Mouse (Mus musculus) midbrain, postnatal 0 days (tissue): ENCODE data around the gene Top3a. TPM values are rescaled to one million over a fixed set of nuclear protein-coding genes. Genes with fewer than 3 reads are reported as not detected.

Experiments
- ATAC-seq: fragments of 200-750 bp; cut with Nextera tagmentation; 2 replicates; pipeline ENCODE4 v1.8.0; 2017; ENCODE audit warnings: moderate number of reproducible peaks, mild to moderate bottlenecking, moderate TSS enrichment, moderate library complexity; ENCODE audit not compliant: low FRiP score
- DNase-seq: peaks from one replicate; pipeline ENCODE4 v3.0.0-alpha.2; 2015; ENCODE audit warnings: low spot score
- H3K27ac ChIP-seq: fragments of 300-500 bp; sonication (generic); 2 replicates; pipeline ENCODE4 v1.5.1; 2014; ENCODE audit warnings: low read depth, mild to moderate bottlenecking, low read length, mixed read lengths
- H3K27me3 ChIP-seq: fragments of 300-500 bp; sonication (generic); 2 replicates; pipeline ENCODE4 v1.6.1; 2014; ENCODE audit warnings: low read length, control low read depth, mixed read lengths; ENCODE audit not compliant: insufficient read depth
- H3K36me3 ChIP-seq: fragments of 300-500 bp; sonication (generic); 2 replicates; pipeline ENCODE4 v1.6.1; 2014; ENCODE audit warnings: low read length, control low read depth, mixed read lengths; ENCODE audit not compliant: insufficient read depth
- H3K4me1 ChIP-seq: fragments of 300-500 bp; sonication (generic); 2 replicates; pipeline ENCODE4 v1.6.1; 2014; ENCODE audit warnings: mild to moderate bottlenecking, control low read depth, antibody characterized with exemption, low read length, mixed read lengths; ENCODE audit not compliant: insufficient read depth
- H3K4me2 ChIP-seq: fragments of 300-500 bp; sonication (generic); 2 replicates; pipeline ENCODE4 v1.6.1; 2014; ENCODE audit warnings: low read depth, mild to moderate bottlenecking, low read length, mixed read lengths; ENCODE audit not compliant: poor library complexity, severe bottlenecking
- H3K4me3 ChIP-seq: fragments of 300-500 bp; sonication (generic); 2 replicates; pipeline ENCODE4 v1.5.1; 2014; ENCODE audit warnings: low read depth, mild to moderate bottlenecking, low read length, moderate library complexity
- H3K9ac ChIP-seq: fragments of 300-500 bp; sonication (generic); replicated peaks from 2 replicates; pipeline ENCODE4 v1.6.1; 2014; ENCODE audit warnings: mild to moderate bottlenecking, low read length, moderate library complexity, mixed read lengths; ENCODE audit not compliant: poor library complexity, severe bottlenecking
- H3K9me3 ChIP-seq: fragments of 300-500 bp; sonication (generic); 2 replicates; pipeline ENCODE4 v1.6.1; 2016; ENCODE audit warnings: low read length, control low read depth
- CTCF ChIP-seq: IDR thresholded peaks from 2 replicates; pipeline ENCODE4 v1.5.1; 2016; ENCODE audit warnings: antibody characterized with exemption, mild to moderate bottlenecking
- WGBS: fragments of 180-500 bp; shearing (Covaris S2); extraction: QIAGEN DNeasy Blood & Tissue Kit; methylation state at CpG from one replicate; pipeline ENCODE4 v1.1.7; 2014; 5-methylcytosine and 5-hydroxymethylcytosine counted together
- microRNA-seq: library from miRNA; unstranded; fragments of <30 nt; microRNA quantifications from one replicate; pipeline ENCODE4, GENCODE M21; 2016; ENCODE audit warnings: borderline number of aligned reads
- polyA plus RNA-seq: library from polyadenylated mRNA; unstranded; fragments of >200 nt; fragmentation: Nextera tagmentation; extraction: Ambion mirVana; gene quantifications from 2 replicates; pipeline ENCODE4 v1.2.1, GENCODE M21; 2015
- total RNA-seq: library from RNA; depleted of rRNA; stranded (reverse); fragments of >200 nt; gene quantifications from 2 replicates; pipeline ENCODE4 v1.2.3, GENCODE M21; 2014; rRNA removed

Gene Top3a
- total and polyA plus RNA-seq, 2 experiments from 2014 or later = 4.1 to 10.9 TPM

- 71% methylated on average over 1 of the region's 1 CpGs for WGBS
- no peak overlapping the region for H3K4me3 ChIP-seq
Measured at GRCm38 (mm10) chr11:60696165-60696564, 81.0 kb downstream of the Top3a start.

More at GRCm38 (mm10) chr11:60696165-60696564, 81.0 kb downstream of the Top3a start:
- Histone ChIP-seq H3K4me2 (no peak overlapping the region), H3K9ac (no peak overlapping the region), H3K27ac (no peak overlapping the region), H3K9me3 (no peaks in the 10 kb centered on the region), H3K4me1 (peaks cover 6% of the 10 kb centered on the region; the same call in 1 of the 2 replicates), H3K36me3 (no peaks in the 10 kb centered on the region), H3K27me3 (no peaks in the 10 kb centered on the region)
- peak; percentile 23; the same call in 1 of the 2 replicates for TF ChIP-seq CTCF
- no peak for ATAC-seq
- DNase-seq = no peak

Small RNA genes lying within 50 kb of the gene (microRNA-seq; reads per million reads assigned to microRNA genes)
- gene Mir5100 = 2.3 reads per million

Other genes starting within 250 kb of the Top3a start
- 32.0 and 34.0 TPM in 2 replicates for gene Alkbh5, start 241.0 kb downstream of the Top3a start, total RNA-seq
- gene Alkbh5, start 241.0 kb downstream of the Top3a start, polyA plus RNA-seq = 18.4 and 23.1 TPM in 2 replicates
- gene Llgl1, start 77.6 kb downstream of the Top3a start, total RNA-seq = 38.0 and 46.8 TPM in 2 replicates
- 25.8 and 26.8 TPM in 2 replicates for gene Llgl1, start 77.6 kb downstream of the Top3a start, polyA plus RNA-seq
- 64.9 and 92.7 TPM in 2 replicates for gene Flii, start 50.1 kb downstream of the Top3a start, total RNA-seq
- 42.7 and 46.0 TPM in 2 replicates for gene Flii, start 50.1 kb downstream of the Top3a start, polyA plus RNA-seq
- gene Mief2, start 49.0 kb downstream of the Top3a start, total RNA-seq = 36.6 and 37.9 TPM in 2 replicates
- gene Mief2, start 49.0 kb downstream of the Top3a start, polyA plus RNA-seq = 24.0 and 25.3 TPM in 2 replicates
- 14.2 and 18.1 TPM in 2 replicates for gene Smcr8, start 159 bp upstream of the Top3a start, total RNA-seq
- gene Smcr8, start 159 bp upstream of the Top3a start, polyA plus RNA-seq = 3.6 and 4.0 TPM in 2 replicates
- 5.6 and 6.5 TPM in 2 replicates for gene Shmt1, start 34.4 kb upstream of the Top3a start, total RNA-seq
- 3.1 and 3.7 TPM in 2 replicates for gene Shmt1, start 34.4 kb upstream of the Top3a start, polyA plus RNA-seq
- 22.3 and 24.3 TPM in 2 replicates for gene Dhrs7b, start 53.3 kb upstream of the Top3a start, total RNA-seq
- 33.2 and 34.5 TPM in 2 replicates for gene Dhrs7b, start 53.3 kb upstream of the Top3a start, polyA plus RNA-seq
- 47.1 and 53.4 TPM in 2 replicates for gene Tmem11, start 101.9 kb upstream of the Top3a start, total RNA-seq
- 52.0 and 55.5 TPM in 2 replicates for gene Tmem11, start 101.9 kb upstream of the Top3a start, polyA plus RNA-seq
- gene Natd1, start 137.4 kb upstream of the Top3a start, total RNA-seq = 28.7 and 33.5 TPM in 2 replicates
- 14.5 and 15.9 TPM in 2 replicates for gene Natd1, start 137.4 kb upstream of the Top3a start, polyA plus RNA-seq
- gene Map2k3, start 154.7 kb upstream of the Top3a start, total RNA-seq = 10.1 and 23.1 TPM in 2 replicates
- gene Map2k3, start 154.7 kb upstream of the Top3a start, polyA plus RNA-seq = 22.9 and 23.4 TPM in 2 replicates
- gene Kcnj12, start 245.2 kb upstream of the Top3a start, total RNA-seq = 20.5 and 23.6 TPM in 2 replicates
- 3.1 and 3.2 TPM in 2 replicates for gene Kcnj12, start 245.2 kb upstream of the Top3a start, polyA plus RNA-seq